13 mouse cellular contexts compared by ENCODE assay signal in genomic region chr1:60862510-60862909, GRCm38 (mm10). TPM values are rescaled to one million over a fixed set of nuclear protein-coding genes. Genes with fewer than 3 reads are reported as not detected.
DNase-seq lines count a peak whose midpoint lies in the region; ATAC-seq lines count a peak whose summit lies in the region.
"Had no signal": no experiment of that assay in that cellular context is flagged by ENCODE, and none has a peak within 500 bp of the region (broad histone marks: within the 10 kb centered on the region; RNA-seq: fewer than 3 reads in every experiment).

No protein-coding gene starts in this region.

- peaks cover 27% of the 10 kb centered on the region for H3K4me1 ChIP-seq in heart, embryonic 12.5 days (replicated peaks)
- H3K4me1 ChIP-seq in midbrain, embryonic 13.5 days (replicated peaks): peaks cover 31% of the 10 kb centered on the region
- peaks cover 5% of the 10 kb centered on the region; the same call in 1 of the 2 replicates for H3K4me1 ChIP-seq in midbrain, embryonic 16.5 days (ENCODE audit: control insufficient read depth, insufficient read depth, low read length)
- peaks cover 9% of the 10 kb centered on the region for H3K4me1 ChIP-seq in hindbrain, embryonic 16.5 days (ENCODE audit: control insufficient read depth, insufficient read depth, low read depth, low read length)
- 0 out of 2 replicates have a peak, but pooled peaks cover 7% of the 10 kb centered on the region for H3K4me1 ChIP-seq in stomach, embryonic 14.5 days (ENCODE audit: control insufficient read depth, insufficient read depth, low read length)

- H3K4me2 ChIP-seq in heart, embryonic 12.5 days: no peak overlapping the region
- no peak overlapping the region for H3K4me2 ChIP-seq in midbrain, embryonic 13.5 days (replicated peaks)
- no peak overlapping the region for H3K4me2 ChIP-seq in midbrain, embryonic 16.5 days (ENCODE audit: low read length)
- H3K4me2 ChIP-seq in hindbrain, embryonic 16.5 days (ENCODE audit: low read length): no peak overlapping the region
- no peak overlapping the region for H3K4me2 ChIP-seq in stomach, embryonic 14.5 days (replicated peaks; ENCODE audit: low read depth, low read length)
- H3K4me2 ChIP-seq: neural tube, embryonic 12.5 days had no signal

- peak overlapping the region; percentile 29 for H3K27ac ChIP-seq in heart, embryonic 12.5 days (ENCODE audit: poor library complexity, severe bottlenecking)
- peak overlapping the region; percentile 14; the same call in 1 of the 2 replicates for H3K27ac ChIP-seq in midbrain, embryonic 13.5 days
- H3K27ac ChIP-seq in midbrain, embryonic 16.5 days (ENCODE audit: low read length): no peak overlapping the region; the same call in 1 of the 2 replicates
- peak overlapping the region; percentile 41; the same call in 1 of the 2 replicates for H3K27ac ChIP-seq in hindbrain, embryonic 16.5 days (ENCODE audit: low read depth, low read length)
- H3K27ac ChIP-seq in stomach, embryonic 14.5 days (ENCODE audit: low read length): 0 out of 2 replicates have a peak overlapping the region, but pooled peaks have one; percentile 21
- H3K27ac ChIP-seq: neural tube, embryonic 12.5 days had no signal

- no peaks in the 10 kb centered on the region for H3K9me3 ChIP-seq in heart, embryonic 12.5 days (replicated peaks)
- no peaks in the 10 kb centered on the region for H3K9me3 ChIP-seq in midbrain, embryonic 13.5 days
- H3K9me3 ChIP-seq in midbrain, embryonic 16.5 days (replicated peaks; ENCODE audit: control insufficient read depth, low read length, poor library complexity, severe bottlenecking): no peaks in the 10 kb centered on the region
- H3K9me3 ChIP-seq in hindbrain, embryonic 16.5 days (ENCODE audit: control insufficient read depth, low read length): no peaks in the 10 kb centered on the region
- H3K9me3 ChIP-seq in stomach, embryonic 14.5 days (ENCODE audit: control insufficient read depth, low read depth, low read length): no peaks in the 10 kb centered on the region
- H3K9me3 ChIP-seq: neural tube, embryonic 12.5 days had no signal

- H3K36me3 ChIP-seq in heart, embryonic 12.5 days: no peaks in the 10 kb centered on the region
- no peaks in the 10 kb centered on the region for H3K36me3 ChIP-seq in midbrain, embryonic 13.5 days
- no peaks in the 10 kb centered on the region for H3K36me3 ChIP-seq in midbrain, embryonic 16.5 days (ENCODE audit: control insufficient read depth, insufficient read depth, low read length)
- H3K36me3 ChIP-seq in hindbrain, embryonic 16.5 days (ENCODE audit: control insufficient read depth, insufficient read depth, low read length): no peaks in the 10 kb centered on the region
- H3K36me3 ChIP-seq in stomach, embryonic 14.5 days (ENCODE audit: control insufficient read depth, insufficient read depth, low read length): no peaks in the 10 kb centered on the region
- H3K36me3 ChIP-seq: neural tube, embryonic 12.5 days had no signal

- WGBS in heart, embryonic 12.5 days: 49% methylated on average over 3 of the region's 3 CpGs
- 79% methylated on average over 3 of the region's 3 CpGs for WGBS in midbrain, embryonic 13.5 days
- 79% methylated on average over 3 of the region's 3 CpGs for WGBS in midbrain, embryonic 16.5 days
- 64% methylated on average over 3 of the region's 3 CpGs for WGBS in hindbrain, embryonic 16.5 days
- WGBS in stomach, embryonic 14.5 days: 55% methylated on average over 3 of the region's 3 CpGs

- no peak overlapping the region for H3K4me3 ChIP-seq in heart, embryonic 12.5 days
- no peak overlapping the region for H3K4me3 ChIP-seq in midbrain, embryonic 13.5 days (replicated peaks)
- H3K4me3 ChIP-seq in midbrain, embryonic 16.5 days (ENCODE audit: low read depth, low read length): no peak overlapping the region
- no peak overlapping the region for H3K4me3 ChIP-seq in hindbrain, embryonic 16.5 days (ENCODE audit: low read length)
- no peak overlapping the region for H3K4me3 ChIP-seq in stomach, embryonic 14.5 days (ENCODE audit: low read depth, low read length)
- H3K4me3 ChIP-seq: erythroblast, embryonic 14.5 days; neural tube, embryonic 12.5 days had no signal

- intact Hi-C loops in heart, postnatal 25 days (cut with DNase I): loop anchor here (2.0 to 10.0 kb wide), 3 partner anchors 98 to 458 kb away; partner anchors contain the start of genes Abi2 and Raph1

- H3K9ac ChIP-seq in heart, embryonic 12.5 days: no peak overlapping the region
- H3K9ac ChIP-seq in midbrain, embryonic 13.5 days (replicated peaks): no peak overlapping the region
- H3K9ac ChIP-seq in midbrain, embryonic 16.5 days (ENCODE audit: low read depth, low read length): no peak overlapping the region
- no peak overlapping the region for H3K9ac ChIP-seq in hindbrain, embryonic 16.5 days (ENCODE audit: low read depth, low read length)
- H3K9ac ChIP-seq in stomach, embryonic 14.5 days (replicated peaks; ENCODE audit: low read depth, low read length): no peak overlapping the region
- H3K9ac ChIP-seq: neural tube, embryonic 12.5 days had no signal

- no peak for DNase-seq in heart, postnatal 25 days (ENCODE audit: low spot score)
- DNase-seq in right cerebral cortex, postnatal 4 days: no peak
- no peak for DNase-seq in cerebellum, postnatal 25 days
- DNase-seq: cerebellum, postnatal 36 days; right cerebral cortex, postnatal 25 days had no signal

- H3K27me3 ChIP-seq in heart, embryonic 12.5 days (replicated peaks): no peaks in the 10 kb centered on the region
- H3K27me3 ChIP-seq in midbrain, embryonic 13.5 days: no peaks in the 10 kb centered on the region
- H3K27me3 ChIP-seq in midbrain, embryonic 16.5 days (ENCODE audit: control insufficient read depth, insufficient read depth, low read depth, low read length): no peaks in the 10 kb centered on the region
- no peaks in the 10 kb centered on the region for H3K27me3 ChIP-seq in hindbrain, embryonic 16.5 days (replicated peaks; ENCODE audit: control insufficient read depth, insufficient read depth, low read length)
- no peaks in the 10 kb centered on the region for H3K27me3 ChIP-seq in stomach, embryonic 14.5 days (ENCODE audit: control insufficient read depth, insufficient read depth, low read length)
- H3K27me3 ChIP-seq: neural tube, embryonic 12.5 days had no signal

- no peak for ATAC-seq in heart, embryonic 12.5 days (ENCODE audit: insufficient number of reproducible peaks, low FRiP score)
- ATAC-seq in midbrain, embryonic 13.5 days: no peak
- ATAC-seq in midbrain, embryonic 16.5 days: no peak
- no peak for ATAC-seq in hindbrain, embryonic 16.5 days
- no peak for ATAC-seq in stomach, embryonic 14.5 days (ENCODE audit: insufficient number of reproducible peaks, insufficient read depth, low FRiP score, low read depth)

RNA-seq across cellular contexts. Expression of gene Ctla4, which starts 24.3 kb away (rescaled TPM):
- not detected in 2 replicates for polyA plus RNA-seq in heart, embryonic 12.5 days (2016; fragmentation: Nextera tagmentation; extraction: Ambion mirVana)
- under 1 TPM; 0.75 to 0.96 TPM for total RNA-seq in heart, postnatal 25 days (2021)
- not detected in 2 replicates for polyA plus RNA-seq in midbrain, embryonic 13.5 days (2015; fragmentation: Nextera tagmentation; extraction: Ambion mirVana)
- not detected in 2 replicates for polyA plus RNA-seq in midbrain, embryonic 16.5 days (2015; fragmentation: Nextera tagmentation; extraction: Ambion mirVana)
- polyA plus RNA-seq in hindbrain, embryonic 16.5 days (2015; fragmentation: Nextera tagmentation; extraction: Ambion mirVana): not detected in 2 replicates
- not detected in 2 replicates for polyA plus RNA-seq in stomach, embryonic 14.5 days (2014; fragmentation: Nextera tagmentation; extraction: Ambion mirVana)
- polyA plus RNA-seq: brain, embryonic 14.5 days; erythroblast, embryonic 14.5 days; neural tube, embryonic 12.5 days had no signal
